Mouse (Mus musculus) liver, embryonic 14.5 days (tissue): Measurements from ENCODE around the gene Sectm1a. TPM values are rescaled to one million over a fixed set of nuclear protein-coding genes. Genes with fewer than 3 reads are reported as not detected.
"Not testable (repeated sequence)": the region's sequence is repeated elsewhere in the genome, so short reads cannot be mapped to it uniquely, and the experiment has no call there.

ENCODE experiments used
- ATAC-seq: fragments of 200-750 bp; cut with Nextera tagmentation; 2 replicates; pipeline ENCODE4 v1.8.0; 2017; ENCODE audit warnings: moderate number of reproducible peaks, mild to moderate bottlenecking, moderate library complexity; ENCODE audit not compliant: insufficient read depth
- DNase-seq, 3 experiments: peaks; one replicate each; pipeline ENCODE4 v3.0.0-alpha.2; 2012 to 2013; ENCODE audit warnings: low read depth in 3 of 3, low spot score in 3 of 3
- H3K27ac ChIP-seq: fragments of 300-500 bp; sonication (generic); 2 replicates; pipeline ENCODE4 v1.5.1; 2014; ENCODE audit warnings: moderate library complexity, mild to moderate bottlenecking, control low read depth, inconsistent platforms
- H3K27me3 ChIP-seq: fragments of 300-500 bp; sonication (generic); 2 replicates; pipeline ENCODE4 v1.6.1; 2014; ENCODE audit warnings: mild to moderate bottlenecking, low read length, moderate library complexity; ENCODE audit not compliant: control insufficient read depth, insufficient read depth
- H3K36me3 ChIP-seq: fragments of 300-500 bp; sonication (generic); replicated peaks from 2 replicates; pipeline ENCODE4 v1.6.1; 2014; ENCODE audit warnings: low read depth; ENCODE audit not compliant: control insufficient read depth, insufficient read depth
- H3K4me1 ChIP-seq, 2 experiments: fragments of 200-500 bp in 1 of 2; fragments of 300-500 bp in 1 of 2; sonication (generic) in 1 of 2; replicated peaks; 2 replicates each; pipeline ENCODE4 v1.6.1; 2012 to 2014; ENCODE audit warnings: antibody characterized with exemption in 1 of 2, inconsistent platforms in 1 of 2, low read length in 1 of 2; ENCODE audit not compliant: control insufficient read depth in 2 of 2, insufficient read depth in 2 of 2
- H3K4me2 ChIP-seq: fragments of 300-500 bp; sonication (generic); 2 replicates; pipeline ENCODE4 v1.6.1; 2014; ENCODE audit warnings: low read depth, mild to moderate bottlenecking, control low read depth, moderate library complexity
- H3K4me3 ChIP-seq, 2 experiments: fragments of 200-500 bp in 1 of 2; fragments of 300-500 bp in 1 of 2; sonication (generic) in 1 of 2; 2 replicates each; pipeline ENCODE4 v1.5.1; 2012 to 2014; ENCODE audit warnings: low read depth in 2 of 2, low read length in 2 of 2, mild to moderate bottlenecking in 2 of 2, control low read depth in 1 of 2, inconsistent platforms in 1 of 2, moderate library complexity in 1 of 2; ENCODE audit not compliant: insufficient read depth in 1 of 2
- H3K9ac ChIP-seq: fragments of 300-500 bp; sonication (generic); replicated peaks from 2 replicates; pipeline ENCODE4 v1.6.1; 2014; ENCODE audit warnings: mild to moderate bottlenecking, control low read depth, moderate library complexity
- H3K9me3 ChIP-seq: fragments of 300-500 bp; sonication (generic); 2 replicates; pipeline ENCODE4 v1.6.1; 2016; ENCODE audit warnings: low read length, mixed read lengths; ENCODE audit not compliant: control insufficient read depth
- CTCF ChIP-seq: IDR thresholded peaks from 2 replicates; pipeline ENCODE4 v1.5.1; 2016; ENCODE audit warnings: antibody characterized with exemption, low read depth, control low read depth
- EP300 ChIP-seq: IDR thresholded peaks from 2 replicates; pipeline ENCODE4 v1.6.1; 2016; ENCODE audit warnings: antibody characterized with exemption, low read depth
- WGBS: fragments of 180-500 bp; shearing (Covaris S2); extraction: QIAGEN DNeasy Blood & Tissue Kit; methylation state at CpG from one replicate; pipeline ENCODE4 v1.1.7; 2014; ENCODE audit not compliant: insufficient replicate concordance; 5-methylcytosine and 5-hydroxymethylcytosine counted together
- polyA plus RNA-seq, 2 experiments: library from polyadenylated mRNA; depleted of rRNA in 1 of 2; stranded (reverse) in 1 of 2; unstranded in 1 of 2; fragments of >200 nt; fragmentation: Nextera tagmentation in 1 of 2; extraction: Ambion mirVana in 1 of 2; gene quantifications; 2 replicates each; pipeline versions ENCODE4 v1.2.1 to v1.2.3; 2012 to 2014

The Sectm1a gene
- polyA plus RNA-seq, 2 experiments = 1.0 to 1.3 TPM

DNA sequence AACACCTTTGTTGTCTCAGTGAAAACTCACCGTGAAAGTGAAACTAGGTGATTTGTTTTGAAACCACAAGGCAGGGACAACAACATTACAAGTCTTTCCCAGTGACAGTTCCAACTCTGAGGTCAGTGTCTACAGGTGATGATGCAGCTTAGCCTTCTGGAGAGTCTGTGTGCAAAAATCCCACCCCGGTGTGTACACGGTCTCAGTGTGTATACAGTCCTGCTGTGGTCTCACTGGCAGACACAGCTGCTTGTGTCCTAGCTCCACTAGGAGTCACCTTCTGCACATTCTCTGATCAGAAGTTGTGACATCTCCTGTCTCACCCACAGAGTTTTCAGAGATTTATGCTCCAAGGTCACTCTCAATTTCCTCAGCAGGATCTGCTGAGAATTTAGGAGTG, 16.8 kb downstream of the Sectm1a start:
- ATAC-seq = no peak
- 56% methylated on average over 3 of the region's 3 CpGs for WGBS
- DNase-seq = no peak
- Histone ChIP-seq H3K4me3 (no peak overlapping the region), H3K9me3 (no peaks in the 10 kb centered on the region), H3K9ac (no peak overlapping the region), H3K4me2 (no peak overlapping the region), H3K27ac (no peak overlapping the region), H3K4me1 (0 out of 4 replicates have a peak, but pooled peaks cover 0 to 3% of the 10 kb centered on the region in 2 experiments), H3K27me3 (no peaks in the 10 kb centered on the region), H3K36me3 (no peaks in the 10 kb centered on the region)
- TF ChIP-seq EP300 (no peak), CTCF (peak; percentile 38)

DNA sequence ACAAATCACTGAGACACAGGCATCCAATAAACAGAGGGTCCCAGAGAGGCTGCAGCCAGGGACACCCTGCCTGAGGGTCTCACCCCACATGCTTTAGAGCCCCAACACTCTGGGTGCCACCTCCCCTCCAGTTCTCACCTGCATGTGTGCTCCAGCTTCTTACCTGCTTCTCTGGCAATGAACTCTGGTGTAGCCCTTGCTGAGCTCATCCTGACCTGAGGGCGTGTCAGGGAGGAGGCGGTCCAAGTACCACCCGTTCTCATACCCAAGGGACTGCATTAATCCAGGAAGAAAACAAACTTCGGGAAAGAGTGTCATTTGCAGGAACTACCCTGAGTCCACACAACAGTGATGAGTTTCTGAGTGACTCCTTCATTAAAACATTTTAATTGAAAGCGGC, 17.6 kb downstream of the Sectm1a start, which contains the start of gene Sectm1b:
Gene Sectm1b, minus strand, starts transcription at position 191 of the 400 bp plus-strand sequence.
- H3K9ac ChIP-seq = no peak within 1 kb of the TSS
- H3K36me3 ChIP-seq = no peaks in the 10 kb centered on the region
- no peak within 1 kb of the TSS for H3K4me2 ChIP-seq
- DNase-seq = no peak
- H3K9me3 ChIP-seq = no peaks in the 10 kb centered on the region
- H3K27me3 ChIP-seq = no peaks in the 10 kb centered on the region
- H3K4me1 ChIP-seq = 0 out of 4 replicates have a peak, but pooled peaks cover 0 to 3% of the 10 kb centered on the region in 2 experiments
- no peak within 1 kb of the TSS for H3K27ac ChIP-seq
- no peak within 1 kb of the TSS for H3K4me3 ChIP-seq
- ATAC-seq = no peak
- TF ChIP-seq EP300 = no peak
- TF ChIP-seq CTCF = no peak
- WGBS = 56% methylated on average over 5 of the region's 5 CpGs

DNA sequence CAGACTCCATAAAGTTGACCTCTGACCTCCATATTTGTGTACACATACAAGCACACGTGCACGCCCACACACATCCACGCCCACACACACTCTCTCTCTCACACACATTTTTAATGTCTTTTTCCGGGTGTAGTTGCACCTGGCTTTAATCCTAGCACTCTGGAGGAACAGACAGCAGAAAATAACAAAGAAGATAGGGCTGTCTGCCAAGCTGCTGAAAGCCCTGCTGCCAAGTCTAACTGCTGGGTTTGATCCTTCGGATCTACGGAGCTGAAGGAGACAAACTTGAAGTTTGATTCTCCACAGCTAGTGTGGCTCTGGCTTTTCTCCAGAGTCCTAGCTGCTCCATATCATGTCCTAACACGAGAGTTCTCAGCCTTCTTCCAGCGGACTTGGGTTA, 19.4 kb downstream of the Sectm1a start:
- TF ChIP-seq CTCF (no peak), EP300 (no peak)
- DNase-seq = no peak
- Histone ChIP-seq H3K4me1 (peaks cover 0 to 19% of the 10 kb centered on the region in 2 experiments; a peak in 2 of 4 replicates), H3K36me3 (no peaks in the 10 kb centered on the region), H3K9me3 (no peaks in the 10 kb centered on the region), H3K4me2 (no peak overlapping the region), H3K4me3 (no peak overlapping the region), H3K27me3 (no peaks in the 10 kb centered on the region), H3K9ac (no peak overlapping the region), H3K27ac (no peak overlapping the region)
- no peak for ATAC-seq
- WGBS = 60% methylated on average over 8 of the region's 8 CpGs

DNA sequence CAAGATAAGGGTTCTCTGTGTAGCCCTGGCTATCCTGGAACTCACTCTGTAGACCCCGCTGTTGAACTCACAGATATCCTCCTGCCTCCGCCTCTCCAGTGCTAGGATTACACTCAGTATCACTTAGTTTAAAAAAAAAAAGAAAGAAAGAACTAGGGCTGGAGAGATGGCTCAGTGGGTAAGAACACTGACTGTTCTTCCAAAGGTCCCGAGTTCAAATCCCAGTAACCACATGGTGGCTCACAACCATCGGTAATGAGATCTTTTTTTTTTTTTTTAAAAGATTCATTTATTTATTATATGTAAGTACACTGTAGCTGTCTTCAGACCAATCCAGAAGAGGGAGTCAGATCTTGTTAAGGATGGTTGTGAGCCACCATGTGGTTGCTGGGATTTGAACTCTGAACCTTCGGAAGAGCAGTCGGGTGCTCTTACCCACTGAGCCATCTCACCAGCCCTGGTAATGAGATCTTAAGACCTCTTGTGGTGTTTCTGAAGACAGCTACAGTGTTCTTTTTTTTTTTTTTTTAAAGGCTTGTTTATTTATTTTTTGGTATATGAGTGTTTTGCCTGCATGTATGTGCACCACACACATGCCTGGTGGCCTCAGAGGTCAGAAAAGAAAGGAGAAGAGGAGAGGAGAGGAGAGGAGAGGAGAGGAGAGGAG, 20.5 kb downstream of the Sectm1a start:
- not testable (repeated sequence) for DNase-seq, H3K27me3 ChIP-seq, H3K4me2 ChIP-seq, H3K27ac ChIP-seq, H3K4me3 ChIP-seq, H3K9me3 ChIP-seq, H3K36me3 ChIP-seq, ATAC-seq, H3K9ac ChIP-seq
- WGBS = 77% methylated on average over 6 of the region's 6 CpGs
- H3K4me1 ChIP-seq = peaks cover 0 to 23% of the 10 kb centered on the region in 2 experiments; a peak in 2 of 4 replicates

DNA sequence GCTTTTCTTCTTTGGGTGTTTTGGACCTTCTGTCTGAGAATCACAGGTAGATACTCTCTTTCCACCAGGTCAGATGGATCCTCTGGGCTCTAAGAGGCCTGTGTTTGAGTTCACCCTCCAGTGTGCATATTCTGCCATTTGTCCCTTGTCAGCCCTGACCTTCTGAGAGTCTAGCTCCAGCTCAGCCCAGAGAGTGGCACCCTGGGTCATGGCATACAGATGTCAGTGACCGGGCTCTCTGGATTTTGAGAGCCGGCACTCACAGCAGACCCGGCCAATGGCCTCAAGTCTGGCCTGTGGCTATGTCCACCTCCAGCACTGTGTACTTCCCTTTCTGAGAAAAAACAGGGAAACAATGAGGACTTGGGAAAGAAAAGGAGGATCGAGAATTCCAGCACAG, 21.5 kb downstream of the Sectm1a start:
- no peak for DNase-seq
- Histone ChIP-seq H3K9ac (no peak overlapping the region), H3K36me3 (no peaks in the 10 kb centered on the region), H3K9me3 (no peaks in the 10 kb centered on the region), H3K27me3 (no peaks in the 10 kb centered on the region), H3K4me2 (no peak overlapping the region), H3K4me3 (no peak overlapping the region), H3K27ac (no peak overlapping the region), H3K4me1 (peaks cover 0 to 23% of the 10 kb centered on the region in 2 experiments; a peak in 2 of 4 replicates)
- WGBS = 66% methylated on average over 4 of the region's 4 CpGs
- TF ChIP-seq EP300 (no peak), CTCF (no peak)
- ATAC-seq = no peak
